Mouse (Mus musculus): Measurements from ENCODE around the gene Nfia.

Nfia gene

GRCm38 (mm10) chr4:97948250-97948649, 175.7 kb downstream of the Nfia start:
- no peak for DNase-seq (ENCODE audit: low spot score in 2 of 2)

- no peak for DNase-seq (ENCODE audit: low spot score in 2 of 2)
Measured at GRCm38 (mm10) chr4:97950341-97951071, 178.0 kb downstream of the Nfia start.

DNA sequence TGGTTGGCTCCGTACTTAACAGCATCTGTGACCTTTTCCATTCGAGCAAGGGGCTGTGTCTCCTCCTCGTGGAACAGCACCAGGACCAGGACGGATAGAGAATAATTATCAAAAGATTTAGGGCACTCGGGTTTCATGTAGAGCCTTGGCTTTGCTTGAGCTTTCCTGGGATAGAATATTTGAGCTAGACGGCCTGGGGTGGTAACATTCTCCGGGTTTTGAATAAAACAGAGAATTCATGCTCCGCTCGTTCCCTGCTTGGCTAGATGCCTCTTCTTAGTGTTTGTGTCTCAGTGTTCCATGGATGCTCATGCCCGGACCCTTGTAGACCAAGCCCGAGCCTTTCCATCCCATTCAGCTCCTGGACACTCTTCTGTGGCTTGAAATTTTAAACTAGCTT, 181.4 kb downstream of the Nfia start:
- peak in 1 of 2 experiments; percentile 10 for DNase-seq (ENCODE audit: low spot score in 2 of 2)

DNA sequence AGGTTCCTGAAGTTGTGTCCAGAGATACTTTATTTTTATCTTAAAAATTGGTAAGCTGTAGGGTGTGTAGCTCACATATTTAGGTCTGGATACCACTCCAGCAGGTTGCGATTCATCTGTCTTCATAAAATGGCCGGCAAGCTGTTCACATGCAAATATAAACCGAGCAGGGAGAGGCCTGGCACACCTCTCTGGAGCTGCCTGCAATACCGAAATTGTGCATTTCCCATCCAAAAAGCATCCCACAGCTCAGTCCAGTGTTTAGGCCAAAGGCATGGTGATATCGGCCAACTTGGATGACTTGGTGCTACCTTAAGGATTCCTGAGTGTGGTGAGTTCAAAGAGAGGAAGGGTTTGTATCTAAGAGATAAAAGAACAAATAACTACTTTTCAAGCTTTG, 185.6 kb downstream of the Nfia start:
- DNase-seq (ENCODE audit: low spot score in 2 of 2) = no peak

GRCm38 (mm10) chr4:97962856-97963255, 190.3 kb downstream of the Nfia start:
- DNase-seq (ENCODE audit: low spot score in 2 of 2) = no peak

DNA sequence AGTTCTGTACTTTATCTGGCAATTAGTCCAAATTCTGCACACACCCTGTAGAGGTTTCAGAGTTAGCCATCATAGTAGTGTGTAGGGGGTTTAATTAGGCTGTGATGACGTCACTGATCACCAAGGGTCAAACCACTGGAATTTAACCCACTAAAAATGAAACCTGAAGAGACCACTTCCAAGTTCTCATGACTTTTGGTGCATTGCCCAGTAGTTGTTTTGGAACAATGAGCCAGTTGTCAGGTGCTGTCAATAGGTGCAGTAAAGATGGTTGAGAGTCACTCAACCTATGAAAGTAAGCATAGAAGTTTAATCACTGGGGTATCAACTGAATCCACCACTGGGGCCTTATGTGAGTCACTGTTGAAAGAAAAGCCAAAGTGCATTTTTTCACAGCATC, 191.4 kb downstream of the Nfia start:
- DNase-seq (ENCODE audit: low spot score in 2 of 2) = no peak

- DNase-seq (ENCODE audit: low spot score in 2 of 2) = no peak
Measured at GRCm38 (mm10) chr4:97968786-97969348, 196.3 kb downstream of the Nfia start.

GRCm38 (mm10) chr4:97973064-97973463, 200.5 kb downstream of the Nfia start:
- DNase-seq (ENCODE audit: low spot score in 2 of 2) = no peak

DNA sequence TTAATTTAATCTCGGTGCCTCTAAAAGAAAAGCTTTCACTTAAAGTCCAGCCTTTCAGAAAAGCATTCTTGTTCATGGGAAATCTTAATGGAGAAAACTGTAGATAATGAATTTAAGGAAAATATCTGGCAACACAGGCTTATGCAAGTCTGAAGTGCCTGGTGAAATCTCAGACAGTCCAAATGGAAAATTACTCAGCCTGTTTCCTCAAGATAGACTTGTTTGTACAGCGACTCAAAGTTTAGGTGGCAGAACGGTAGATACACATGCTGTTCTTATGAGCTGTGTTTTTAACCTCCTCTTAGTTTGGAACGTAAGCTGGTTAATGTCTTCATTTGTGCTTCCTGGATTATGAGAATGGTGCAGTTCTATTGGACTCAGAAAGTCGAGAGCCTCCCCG, 201.5 kb downstream of the Nfia start:
- DNase-seq (ENCODE audit: low spot score in 2 of 2) = no peak

- no peak for DNase-seq (ENCODE audit: low spot score in 2 of 2)
Measured at GRCm38 (mm10) chr4:97976891-97977290, 204.4 kb downstream of the Nfia start.

GRCm38 (mm10) chr4:97984361-97984760, 211.8 kb downstream of the Nfia start:
- DNase-seq (ENCODE audit: low spot score in 2 of 2) = no peak

DNA sequence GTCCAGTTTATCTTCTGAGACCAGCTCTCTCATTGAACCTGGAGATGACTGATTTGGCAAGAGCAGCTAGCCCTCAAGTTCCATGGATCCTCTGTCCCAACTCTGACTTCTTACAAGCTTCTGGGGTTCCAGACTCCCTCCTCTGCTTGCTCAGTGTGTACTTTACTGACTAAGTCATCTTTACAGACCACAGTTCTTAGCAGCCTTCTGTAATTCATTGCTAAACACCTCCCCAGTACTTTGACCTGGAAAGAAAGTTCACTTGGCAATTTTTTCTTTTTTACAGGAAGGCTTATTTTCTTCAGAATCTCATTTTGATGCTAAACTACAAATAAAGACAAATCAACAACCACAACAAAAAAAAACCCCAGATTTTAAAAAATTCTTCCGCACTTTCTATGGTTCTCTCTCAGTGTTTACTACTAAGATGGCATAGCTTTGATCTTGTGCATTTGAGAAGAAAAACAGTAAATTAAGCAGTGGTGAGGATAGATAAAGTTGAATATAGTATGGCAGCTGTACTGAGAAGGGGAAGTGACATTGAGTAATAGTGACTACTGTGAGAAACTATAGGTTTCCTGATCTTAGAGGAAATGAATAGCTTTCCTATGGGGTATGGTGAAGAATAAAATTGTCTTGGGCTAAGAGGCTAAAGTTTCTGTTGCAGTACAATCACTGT, 213.7 kb downstream of the Nfia start:
- DNase-seq (ENCODE audit: low spot score in 2 of 2) = no peak

GRCm38 (mm10) chr4:97986735-97987075, 214.2 kb downstream of the Nfia start:
- no peak for DNase-seq (ENCODE audit: low spot score in 2 of 2)

- DNase-seq (ENCODE audit: low spot score in 2 of 2) = no peak
Measured at GRCm38 (mm10) chr4:97988703-97989102, 216.2 kb downstream of the Nfia start.

GRCm38 (mm10) chr4:97990431-97990830, 217.9 kb downstream of the Nfia start:
- no peak for DNase-seq (ENCODE audit: low spot score in 2 of 2)

DNA sequence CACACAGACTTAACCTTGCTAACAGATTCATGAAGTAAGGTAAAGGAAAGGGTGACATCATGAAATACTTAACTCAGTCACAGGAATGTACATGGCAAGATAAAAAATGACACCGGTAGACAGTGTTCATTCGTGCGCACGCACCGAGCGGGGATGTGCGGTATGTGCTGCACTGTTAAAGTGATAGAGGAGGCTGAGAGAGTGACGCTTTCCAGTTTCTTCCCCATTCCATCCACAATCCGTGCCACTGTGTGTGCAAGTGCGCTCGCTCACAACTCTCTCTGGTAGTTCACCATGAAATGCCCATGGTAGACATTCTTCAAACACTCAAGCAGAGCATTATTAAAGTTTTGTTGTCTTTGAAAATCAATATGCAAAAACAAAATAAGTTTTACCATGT, 218.9 kb downstream of the Nfia start:
- DNase-seq (ENCODE audit: low spot score in 2 of 2) = no peak

GRCm38 (mm10) chr4:97991880-97992279, 219.3 kb downstream of the Nfia start:
- DNase-seq (ENCODE audit: low spot score in 2 of 2) = no peak

GRCm38 (mm10) chr4:97995911-97996712, 223.6 kb downstream of the Nfia start:
- DNase-seq (ENCODE audit: low spot score in 2 of 2) = no peak

GRCm38 (mm10) chr4:97997151-97997817, 224.8 kb downstream of the Nfia start:
- peak in 1 of 2 experiments; percentile 16 for DNase-seq (ENCODE audit: low spot score in 2 of 2)

GRCm38 (mm10) chr4:98002206-98002605, 229.7 kb downstream of the Nfia start:
- no peak for DNase-seq (ENCODE audit: low spot score in 2 of 2)

DNA sequence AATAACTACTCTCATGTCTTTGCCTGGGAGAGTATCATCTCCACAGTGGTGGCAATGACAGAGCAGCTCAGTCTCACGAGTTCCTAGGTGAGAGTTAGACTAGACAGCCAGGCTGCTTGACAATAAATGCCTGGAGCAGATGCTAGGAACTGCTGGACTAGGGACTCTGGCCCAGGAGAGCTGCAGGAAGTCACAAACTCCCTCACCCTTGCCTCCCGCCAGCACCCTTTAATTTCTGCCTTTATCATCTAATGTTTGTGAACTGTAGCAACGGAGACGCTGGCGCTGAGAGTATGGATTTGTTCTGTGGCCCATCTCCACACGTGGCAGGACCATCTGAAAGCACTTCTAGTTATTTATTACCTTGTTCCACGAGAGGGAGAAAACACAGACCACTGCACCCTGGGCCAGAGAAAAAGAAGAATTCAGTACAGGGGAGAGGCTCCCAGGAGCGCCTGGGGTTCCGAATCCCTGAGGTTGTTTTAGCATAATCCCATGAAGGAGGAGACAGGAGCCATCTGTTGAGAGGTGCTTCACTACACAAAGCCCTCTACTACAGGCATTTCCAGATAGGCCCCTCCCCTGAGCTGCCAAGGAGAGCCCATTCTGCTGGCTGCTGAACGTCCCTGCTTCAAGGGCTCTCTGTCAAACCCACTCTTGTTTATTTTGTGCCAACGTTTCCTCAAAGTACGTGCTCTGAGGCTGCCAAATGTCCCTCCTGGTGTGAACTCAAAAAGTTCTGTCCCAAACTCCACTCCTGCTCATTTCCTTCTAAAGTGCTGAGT, 231.0 kb downstream of the Nfia start:
- DNase-seq (ENCODE audit: low spot score in 2 of 2) = no peak

All from frontal cortex, postnatal 36 days (tissue).